Mouse (Mus musculus) heart, embryonic 14.5 days (tissue): ENCODE results near the gene Reck. TPM values are rescaled to one million over a fixed set of nuclear protein-coding genes. Genes with fewer than 3 reads are reported as not detected.

Experiments
- ATAC-seq: fragments of 200-750 bp; cut with Nextera tagmentation; 2 replicates; pipeline ENCODE4 v1.8.0; 2017; ENCODE audit warnings: low read depth, moderate TSS enrichment; ENCODE audit not compliant: insufficient number of reproducible peaks, insufficient read depth, low FRiP score
- H3K27ac ChIP-seq, 2 experiments: fragments of 200-500 bp in 1 of 2; fragments of 300-500 bp in 1 of 2; sonication (generic) in 1 of 2; replicated peaks in 1 of 2; 2 replicates each; pipeline ENCODE4 v1.5.1; 2012 to 2014; ENCODE audit warnings: low read depth in 2 of 2, low read length in 2 of 2, control low read depth in 1 of 2, mild to moderate bottlenecking in 1 of 2, mixed read lengths in 1 of 2; ENCODE audit not compliant: control insufficient read depth in 1 of 2, insufficient read depth in 1 of 2
- H3K27me3 ChIP-seq: fragments of 300-500 bp; sonication (generic); 2 replicates; pipeline ENCODE4 v1.6.1; 2014; ENCODE audit warnings: mild to moderate bottlenecking, low read length, control low read depth; ENCODE audit not compliant: control insufficient read depth, insufficient read depth
- H3K36me3 ChIP-seq: fragments of 300-500 bp; sonication (generic); 2 replicates; pipeline ENCODE4 v1.6.1; 2014; ENCODE audit warnings: mild to moderate bottlenecking, control low read depth, low read length, mixed read lengths; ENCODE audit not compliant: control insufficient read depth, insufficient read depth
- H3K4me1 ChIP-seq, 2 experiments: fragments of 200-500 bp in 1 of 2; fragments of 300-500 bp in 1 of 2; sonication (generic) in 1 of 2; 2 replicates each; pipeline ENCODE4 v1.6.1; 2012 to 2014; ENCODE audit warnings: low read length in 2 of 2, control low read depth in 1 of 2, mixed read lengths in 1 of 2; ENCODE audit not compliant: control insufficient read depth in 2 of 2, insufficient read depth in 2 of 2
- H3K4me2 ChIP-seq: fragments of 300-500 bp; sonication (generic); 2 replicates; pipeline ENCODE4 v1.6.1; 2014; ENCODE audit warnings: mild to moderate bottlenecking, low read length
- H3K4me3 ChIP-seq, 2 experiments: fragments of 200-500 bp in 1 of 2; fragments of 300-500 bp in 1 of 2; sonication (generic) in 1 of 2; 2 replicates each; pipeline ENCODE4 v1.5.1; 2012 to 2014; ENCODE audit warnings: low read length in 2 of 2, mild to moderate bottlenecking in 2 of 2, control low read depth in 1 of 2, low read depth in 1 of 2, moderate library complexity in 1 of 2; ENCODE audit not compliant: control insufficient read depth in 1 of 2, insufficient read depth in 1 of 2
- H3K9ac ChIP-seq: fragments of 300-500 bp; sonication (generic); 2 replicates; pipeline ENCODE4 v1.6.1; 2014; ENCODE audit warnings: mild to moderate bottlenecking, low read length
- H3K9me3 ChIP-seq: fragments of 300-500 bp; sonication (generic); 2 replicates; pipeline ENCODE4 v1.6.1; 2016; ENCODE audit warnings: low read length, control low read depth; ENCODE audit not compliant: control insufficient read depth
- WGBS: fragments of 180-500 bp; shearing (Covaris S2); extraction: QIAGEN DNeasy Blood & Tissue Kit; methylation state at CpG from one replicate; pipeline ENCODE4 v1.1.7; 2014; 5-methylcytosine and 5-hydroxymethylcytosine counted together
- polyA plus RNA-seq: library from polyadenylated mRNA; unstranded; fragments of >200 nt; fragmentation: Nextera tagmentation; extraction: Ambion mirVana; gene quantifications from 2 replicates; pipeline ENCODE4 v1.2.1, GENCODE M21; 2014

Reck gene
- polyA plus RNA-seq, 1 experiment from 2014 or later: 11.6 TPM

- H3K4me2 ChIP-seq: no peak overlapping the region
- no peak for ATAC-seq
- H3K4me1 ChIP-seq: peaks cover 27 to 40% of the 10 kb centered on the region in 2 experiments
- no peaks in the 10 kb centered on the region for H3K9me3 ChIP-seq
- no peaks in the 10 kb centered on the region for H3K27me3 ChIP-seq
- 23% methylated on average over 4 of the region's 4 CpGs for WGBS
- peak overlapping the region in 1 of 2 experiments; percentile 19; a peak in 1 of 4 replicates for H3K27ac ChIP-seq
- no peak overlapping the region for H3K4me3 ChIP-seq
- peaks cover 14% of the 10 kb centered on the region for H3K36me3 ChIP-seq
- no peak overlapping the region for H3K9ac ChIP-seq
Measured at GRCm38 (mm10) chr4:43969373-43969772, 94.0 kb downstream of the Reck start.

- no peak overlapping the region for H3K27ac ChIP-seq
- WGBS: 85% methylated on average over 20 of the region's 20 CpGs
- no peaks in the 10 kb centered on the region for H3K9me3 ChIP-seq
- H3K9ac ChIP-seq: no peak overlapping the region
- no peak overlapping the region for H3K4me2 ChIP-seq
- ATAC-seq: no peak
- H3K4me3 ChIP-seq: no peak overlapping the region
- H3K36me3 ChIP-seq: peaks cover 16% of the 10 kb centered on the region
- H3K4me1 ChIP-seq: peaks cover 17 to 28% of the 10 kb centered on the region in 2 experiments
- no peaks in the 10 kb centered on the region for H3K27me3 ChIP-seq
Measured at GRCm38 (mm10) chr4:43970393-43971330, 95.3 kb downstream of the Reck start.

GRCm38 (mm10) chr4:43971541-43972136 is 96.3 kb downstream of the Reck start:
- Histone ChIP-seq H3K4me3 (no peak overlapping the region), H3K9me3 (no peaks in the 10 kb centered on the region), H3K36me3 (peaks cover 14% of the 10 kb centered on the region), H3K9ac (peak overlapping the region; percentile 31; the same call in 1 of the 2 replicates), H3K27ac (peak overlapping the region; percentile 76 to 86), H3K4me1 (peaks cover 17 to 28% of the 10 kb centered on the region in 2 experiments), H3K4me2 (peak overlapping the region; percentile 44), H3K27me3 (no peaks in the 10 kb centered on the region)
- 64% methylated on average over 9 of the region's 9 CpGs for WGBS
- no peak for ATAC-seq

- Histone ChIP-seq H3K36me3 (peaks cover 14% of the 10 kb centered on the region), H3K4me3 (no peak overlapping the region), H3K9me3 (no peaks in the 10 kb centered on the region), H3K27ac (peak overlapping the region; percentile 76 to 86), H3K4me2 (peak overlapping the region; percentile 44), H3K4me1 (peaks cover 17 to 28% of the 10 kb centered on the region in 2 experiments), H3K9ac (peak overlapping the region; percentile 31; the same call in 1 of the 2 replicates), H3K27me3 (no peaks in the 10 kb centered on the region)
- ATAC-seq: peak; percentile 72
- 1% methylated on average over 8 of the region's 8 CpGs for WGBS
Measured at GRCm38 (mm10) chr4:43972137-43972591, 96.8 kb downstream of the Reck start.

- no peak overlapping the region for H3K4me3 ChIP-seq
- H3K27ac ChIP-seq: peak overlapping the region in 1 of 2 experiments; percentile 44; a peak in 1 of 4 replicates
- H3K36me3 ChIP-seq: peaks cover 19% of the 10 kb centered on the region
- H3K27me3 ChIP-seq: no peaks in the 10 kb centered on the region
- no peaks in the 10 kb centered on the region for H3K9me3 ChIP-seq
- WGBS: 50% methylated on average over 4 of the region's 4 CpGs
- no peak overlapping the region for H3K4me2 ChIP-seq
- H3K9ac ChIP-seq: no peak overlapping the region
- no peak for ATAC-seq
- peaks cover 17 to 28% of the 10 kb centered on the region in 2 experiments for H3K4me1 ChIP-seq
Measured at GRCm38 (mm10) chr4:43973526-43973981, 98.2 kb downstream of the Reck start.

DNA sequence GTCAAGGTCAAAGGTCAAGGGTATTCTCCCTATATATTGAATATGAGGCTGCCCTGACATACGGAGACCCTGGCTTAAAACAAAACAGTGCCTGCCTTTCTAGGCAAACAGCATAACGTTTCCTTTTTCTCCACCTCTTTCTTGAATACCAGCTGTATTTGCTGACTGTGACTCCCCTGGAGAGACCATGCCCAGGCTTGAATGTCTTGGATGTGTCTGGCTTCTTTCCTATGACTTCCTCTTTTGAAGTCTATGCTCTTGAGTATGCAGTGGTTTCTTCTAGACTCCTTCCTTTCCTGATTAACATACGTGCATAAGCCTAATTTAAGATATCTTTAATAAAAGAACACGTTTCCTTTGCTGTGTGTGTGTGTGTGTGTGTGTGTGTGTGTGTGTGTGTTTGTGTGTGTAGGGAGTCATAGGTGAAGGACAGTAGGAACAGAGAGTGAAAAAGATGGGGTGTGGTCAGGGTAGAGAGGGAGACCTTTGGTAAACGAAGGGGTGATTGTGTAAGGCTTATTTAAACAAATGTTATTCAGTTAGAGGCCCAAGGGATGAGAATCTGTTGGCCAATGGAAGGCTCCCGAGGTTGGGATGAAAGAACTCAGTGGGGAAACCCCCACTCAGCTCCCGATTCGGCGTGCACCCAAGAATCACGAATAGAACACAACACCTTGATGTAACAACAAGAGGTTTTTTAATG is 99.7 kb downstream of the Reck start:
- WGBS: 81% methylated on average over 10 of the region's 10 CpGs
- no peak overlapping the region for H3K9ac ChIP-seq
- no peak overlapping the region for H3K4me2 ChIP-seq
- no peaks in the 10 kb centered on the region for H3K27me3 ChIP-seq
- no peak overlapping the region for H3K27ac ChIP-seq
- no peak overlapping the region for H3K4me3 ChIP-seq
- no peaks in the 10 kb centered on the region for H3K9me3 ChIP-seq
- peaks cover 19 to 31% of the 10 kb centered on the region in 2 experiments for H3K4me1 ChIP-seq
- no peak for ATAC-seq
- peaks cover 19% of the 10 kb centered on the region for H3K36me3 ChIP-seq

DNA sequence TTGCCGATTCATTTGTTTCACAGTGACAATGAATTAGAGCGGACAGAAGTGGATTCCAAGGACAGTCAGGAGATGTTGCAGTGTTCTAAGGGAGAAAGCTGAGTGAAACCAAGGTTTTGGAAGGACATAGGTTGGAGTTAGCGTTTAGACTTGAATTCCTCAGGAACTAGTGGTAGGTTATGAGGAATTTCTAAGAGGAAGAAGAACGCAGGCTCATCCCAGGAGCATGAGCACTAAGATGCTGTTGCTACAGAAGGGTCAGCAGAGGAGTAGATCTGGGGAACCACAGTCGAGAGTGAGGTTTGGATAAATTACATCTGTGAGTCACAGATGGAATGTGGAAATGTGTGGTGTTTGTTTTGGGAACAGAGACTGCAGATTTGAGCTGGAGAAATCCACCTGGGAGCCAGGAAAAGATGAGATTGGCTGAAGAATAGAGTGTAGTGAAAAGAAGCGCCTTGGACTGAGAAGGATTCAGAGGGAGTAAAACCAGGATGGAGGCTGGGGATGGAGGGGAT is 101.0 kb downstream of the Reck start:
- Histone ChIP-seq H3K27ac (no peak overlapping the region), H3K9me3 (no peaks in the 10 kb centered on the region), H3K27me3 (no peaks in the 10 kb centered on the region), H3K4me2 (no peak overlapping the region), H3K4me1 (peaks cover 19 to 31% of the 10 kb centered on the region in 2 experiments), H3K4me3 (no peak overlapping the region), H3K9ac (no peak overlapping the region), H3K36me3 (peaks cover 12% of the 10 kb centered on the region; the same call in 1 of the 2 replicates)
- no peak for ATAC-seq
- WGBS: 73% methylated on average over 6 of the region's 6 CpGs
